Mouse (Mus musculus) ES-Bruce4 (cell line): ENCODE measurements around the gene Arr3.

ENCODE experiments used
- CTCF ChIP-seq: IDR thresholded peaks from one replicate; pipeline ENCODE4 v1.8.1; 2011; ENCODE audit warnings: low read depth, low read length
- EP300 ChIP-seq: IDR thresholded peaks from 2 replicates; pipeline ENCODE4 v1.6.1; 2011; ENCODE audit warnings: low read depth, low read length; ENCODE audit not compliant: insufficient read depth
- POLR2A ChIP-seq: IDR thresholded peaks from one replicate; pipeline ENCODE4 v1.8.1; 2011; ENCODE audit warnings: low read length; ENCODE audit not compliant: insufficient read depth

GRCm38 (mm10) chrX:100565696-100566095 is 39.6 kb upstream of the Arr3 start:
- TF ChIP-seq EP300 = no peak
- no peak for TF ChIP-seq POLR2A
- no peak for TF ChIP-seq CTCF
